10 mouse cellular contexts compared by ENCODE assay signal in genomic region chr17:33953310-33953709, GRCm38 (mm10). TPM values are rescaled to one million over a fixed set of nuclear protein-coding genes. Genes with fewer than 3 reads are reported as not detected.
DNase-seq lines count a peak whose midpoint lies in the region; ATAC-seq and TF ChIP-seq lines count a peak whose summit lies in the region.
"Had no signal": no experiment of that assay in that cellular context is flagged by ENCODE, and none has a peak within 500 bp of the region (broad histone marks: within the 10 kb centered on the region; RNA-seq: fewer than 3 reads in every experiment).

No protein-coding gene starts in this region.

- no peak for TF ChIP-seq CTCF in stomach, postnatal 0 days (IDR thresholded peaks at IDR 0.05; ENCODE audit: low read depth)

- H3K36me3 ChIP-seq in heart, embryonic 12.5 days, result peaks cover 54% of the 10 kb centered on the region
- H3K36me3 ChIP-seq in midbrain, embryonic 15.5 days (replicated peaks), result peaks cover 14% of the 10 kb centered on the region
- H3K36me3 ChIP-seq in midbrain, embryonic 11.5 days (ENCODE audit: control insufficient read depth, insufficient read depth, low read length), result peaks cover 19% of the 10 kb centered on the region
- peaks cover 69% of the 10 kb centered on the region for H3K36me3 ChIP-seq in limb, embryonic 10.5 days
- H3K36me3 ChIP-seq in stomach, postnatal 0 days (ENCODE audit: control insufficient read depth, insufficient read depth, low read length), result peaks cover 11% of the 10 kb centered on the region

- peak overlapping the region; percentile 91; the same call in 1 of the 2 replicates for H3K4me2 ChIP-seq in heart, embryonic 12.5 days
- H3K4me2 ChIP-seq in midbrain, embryonic 15.5 days, result no peak overlapping the region
- H3K4me2 ChIP-seq in midbrain, embryonic 11.5 days, result no peak overlapping the region
- 0 out of 2 replicates have a peak overlapping the region, but pooled peaks have one; percentile 1 for H3K4me2 ChIP-seq in stomach, postnatal 0 days (replicated peaks; ENCODE audit: low read depth)

- ATAC-seq in heart, embryonic 12.5 days (ENCODE audit: insufficient number of reproducible peaks, low FRiP score), result no peak
- ATAC-seq in midbrain, embryonic 15.5 days (replicated peaks), result no peak
- ATAC-seq in midbrain, embryonic 11.5 days (ENCODE audit: low FRiP score), result no peak
- no peak for ATAC-seq in stomach, postnatal 0 days (ENCODE audit: low FRiP score, low TSS enrichment)
- ATAC-seq: CD4-positive, CD25-positive, alpha-beta regulatory T cell, adult 4 months had no signal

- H3K27me3 ChIP-seq in heart, embryonic 12.5 days (replicated peaks), result no peaks in the 10 kb centered on the region
- H3K27me3 ChIP-seq in midbrain, embryonic 15.5 days (replicated peaks), result no peaks in the 10 kb centered on the region
- no peaks in the 10 kb centered on the region for H3K27me3 ChIP-seq in midbrain, embryonic 11.5 days (ENCODE audit: control insufficient read depth, insufficient read depth, low read length)
- no peaks in the 10 kb centered on the region for H3K27me3 ChIP-seq in limb, embryonic 10.5 days (ENCODE audit: low read depth, poor library complexity, severe bottlenecking)
- no peaks in the 10 kb centered on the region for H3K27me3 ChIP-seq in stomach, postnatal 0 days (ENCODE audit: control insufficient read depth, insufficient read depth, low read length)

- 75% methylated on average over 3 of the region's 3 CpGs for WGBS in heart, embryonic 12.5 days
- 78% methylated on average over 3 of the region's 3 CpGs for WGBS in midbrain, embryonic 15.5 days
- 86% methylated on average over 3 of the region's 3 CpGs for WGBS in midbrain, embryonic 11.5 days
- WGBS in limb, embryonic 10.5 days, result 77% methylated on average over 3 of the region's 3 CpGs
- WGBS in stomach, postnatal 0 days, result 71% methylated on average over 3 of the region's 3 CpGs

- H3K4me3 ChIP-seq in heart, embryonic 12.5 days, result 0 out of 2 replicates have a peak overlapping the region, but pooled peaks have one; percentile 4
- no peak overlapping the region for H3K4me3 ChIP-seq in midbrain, embryonic 15.5 days
- no peak overlapping the region for H3K4me3 ChIP-seq in midbrain, embryonic 11.5 days (ENCODE audit: low read depth, low read length)
- peak overlapping the region; percentile 99 for H3K4me3 ChIP-seq in limb, embryonic 10.5 days
- H3K4me3 ChIP-seq in stomach, postnatal 0 days (ENCODE audit: low read depth, low read length), result no peak overlapping the region

- DNase-seq in heart, adult 9 months (ENCODE audit: low spot score in 2 of 2), result no peak
- no peak for DNase-seq in midbrain, embryonic 11.5 days (ENCODE audit: low spot score, missing footprints)
- DNase-seq in limb, embryonic 10.5 days (ENCODE audit: low spot score), result no peak
- no peak for DNase-seq in stomach, postnatal 0 days (ENCODE audit: low spot score)
- no peak for DNase-seq in adrenal gland, postnatal 10 days
- DNase-seq in urinary bladder, postnatal 14 days (ENCODE audit: low spot score), result no peak
- DNase-seq: right cerebral cortex, postnatal 25 days had no signal

- H3K27ac ChIP-seq in heart, embryonic 12.5 days (ENCODE audit: poor library complexity, severe bottlenecking), result no peak overlapping the region
- peak overlapping the region; percentile 4; the same call in 1 of the 2 replicates for H3K27ac ChIP-seq in midbrain, embryonic 15.5 days
- H3K27ac ChIP-seq in midbrain, embryonic 11.5 days (ENCODE audit: low read depth, low read length), result no peak overlapping the region
- no peak overlapping the region for H3K27ac ChIP-seq in limb, embryonic 10.5 days
- peak overlapping the region; percentile 30; the same call in 1 of the 2 replicates for H3K27ac ChIP-seq in stomach, postnatal 0 days (replicated peaks)

- no peaks in the 10 kb centered on the region for H3K9me3 ChIP-seq in heart, embryonic 12.5 days (replicated peaks)
- H3K9me3 ChIP-seq in midbrain, embryonic 15.5 days, result no peaks in the 10 kb centered on the region
- H3K9me3 ChIP-seq in midbrain, embryonic 11.5 days (ENCODE audit: control insufficient read depth, low read length), result no peaks in the 10 kb centered on the region
- no peaks in the 10 kb centered on the region for H3K9me3 ChIP-seq in limb, embryonic 10.5 days (replicated peaks)
- no peaks in the 10 kb centered on the region for H3K9me3 ChIP-seq in stomach, postnatal 0 days (ENCODE audit: control insufficient read depth, low read length)

- TF ChIP-seq EP300 in stomach, postnatal 0 days (optimal IDR thresholded peaks at IDR 0.05), result no peak

- H3K9ac ChIP-seq in heart, embryonic 12.5 days, result peak overlapping the region; percentile 97; the same call in 1 of the 2 replicates
- no peak overlapping the region for H3K9ac ChIP-seq in midbrain, embryonic 15.5 days
- no peak overlapping the region; the same call in 1 of the 2 replicates for H3K9ac ChIP-seq in midbrain, embryonic 11.5 days (ENCODE audit: low read length)
- peak overlapping the region; percentile 18; the same call in 1 of the 2 replicates for H3K9ac ChIP-seq in stomach, postnatal 0 days (ENCODE audit: low read length)

- peaks cover 56% of the 10 kb centered on the region for H3K4me1 ChIP-seq in heart, embryonic 12.5 days (replicated peaks)
- H3K4me1 ChIP-seq in midbrain, embryonic 15.5 days, result peaks cover 76% of the 10 kb centered on the region
- peaks cover 44% of the 10 kb centered on the region for H3K4me1 ChIP-seq in midbrain, embryonic 11.5 days (ENCODE audit: control insufficient read depth, insufficient read depth, low read length)
- peaks cover 66% of the 10 kb centered on the region for H3K4me1 ChIP-seq in limb, embryonic 10.5 days
- H3K4me1 ChIP-seq in stomach, postnatal 0 days (replicated peaks; ENCODE audit: control insufficient read depth, insufficient read depth), result peaks cover 6% of the 10 kb centered on the region

RNA-seq across cellular contexts. Expression of gene B3galt4, which starts 2.0 kb away (rescaled TPM):
- polyA plus RNA-seq in heart, embryonic 12.5 days (2016; fragmentation: Nextera tagmentation; extraction: Ambion mirVana), result 7.2 and 7.4 TPM in 2 replicates
- polyA plus RNA-seq in midbrain, embryonic 15.5 days (2015; fragmentation: Nextera tagmentation; extraction: Ambion mirVana), result 14.9 and 15.1 TPM in 2 replicates
- 3.4 and 4.2 TPM in 2 replicates for polyA plus RNA-seq in midbrain, embryonic 11.5 days (2014; fragmentation: Nextera tagmentation; extraction: Ambion mirVana)
- polyA plus RNA-seq in limb, embryonic 10.5 days (2016; fragmentation: Nextera tagmentation; extraction: Ambion mirVana), result 2.9 and 3.9 TPM in 2 replicates
- 15.0 and 15.2 TPM in 2 replicates for polyA plus RNA-seq in stomach, postnatal 0 days (2015; fragmentation: Nextera tagmentation; extraction: Ambion mirVana)
- total RNA-seq in adrenal gland, postnatal 10 days (2021), result 1 to 10 TPM; 4.8 to 5.8 TPM

RNA-seq across cellular contexts. Expression of gene Vps52, which starts 2.3 kb away (rescaled TPM):
- 43.0 and 43.9 TPM in 2 replicates for polyA plus RNA-seq in heart, embryonic 12.5 days (2016; fragmentation: Nextera tagmentation; extraction: Ambion mirVana)
- polyA plus RNA-seq in midbrain, embryonic 15.5 days (2015; fragmentation: Nextera tagmentation; extraction: Ambion mirVana), result 80.9 and 84.4 TPM in 2 replicates
- 36.3 and 36.5 TPM in 2 replicates for polyA plus RNA-seq in midbrain, embryonic 11.5 days (2014; fragmentation: Nextera tagmentation; extraction: Ambion mirVana)
- polyA plus RNA-seq in limb, embryonic 10.5 days (2016; fragmentation: Nextera tagmentation; extraction: Ambion mirVana), result 49.8 and 50.3 TPM in 2 replicates
- 24.7 and 26.3 TPM in 2 replicates for polyA plus RNA-seq in stomach, postnatal 0 days (2015; fragmentation: Nextera tagmentation; extraction: Ambion mirVana)
- 10 to 100 TPM; 38.8 to 51.4 TPM for total RNA-seq in adrenal gland, postnatal 10 days (2021)

RNA-seq across cellular contexts. Expression of gene Rps18, which starts 2.5 kb away (rescaled TPM):
- 850 and 856 TPM in 2 replicates for polyA plus RNA-seq in heart, embryonic 12.5 days (2016; fragmentation: Nextera tagmentation; extraction: Ambion mirVana)
- polyA plus RNA-seq in midbrain, embryonic 15.5 days (2015; fragmentation: Nextera tagmentation; extraction: Ambion mirVana), result 689 and 743 TPM in 2 replicates
- polyA plus RNA-seq in midbrain, embryonic 11.5 days (2014; fragmentation: Nextera tagmentation; extraction: Ambion mirVana), result 1,159 and 1,302 TPM in 2 replicates
- 1,605 and 1,760 TPM in 2 replicates for polyA plus RNA-seq in limb, embryonic 10.5 days (2016; fragmentation: Nextera tagmentation; extraction: Ambion mirVana)
- 1,740 and 1,781 TPM in 2 replicates for polyA plus RNA-seq in stomach, postnatal 0 days (2015; fragmentation: Nextera tagmentation; extraction: Ambion mirVana)
- 100 to 1,000 TPM; 943 to 952 TPM for total RNA-seq in adrenal gland, postnatal 10 days (2021)

RNA-seq across cellular contexts. Expression of gene Wdr46, which starts 12.8 kb away (rescaled TPM):
- 25.3 and 26.5 TPM in 2 replicates for polyA plus RNA-seq in heart, embryonic 12.5 days (2016; fragmentation: Nextera tagmentation; extraction: Ambion mirVana)
- 25.9 and 26.2 TPM in 2 replicates for polyA plus RNA-seq in midbrain, embryonic 15.5 days (2015; fragmentation: Nextera tagmentation; extraction: Ambion mirVana)
- 27.4 and 28.9 TPM in 2 replicates for polyA plus RNA-seq in midbrain, embryonic 11.5 days (2014; fragmentation: Nextera tagmentation; extraction: Ambion mirVana)
- polyA plus RNA-seq in limb, embryonic 10.5 days (2016; fragmentation: Nextera tagmentation; extraction: Ambion mirVana), result 61.7 and 78.2 TPM in 2 replicates
- 17.1 and 20.2 TPM in 2 replicates for polyA plus RNA-seq in stomach, postnatal 0 days (2015; fragmentation: Nextera tagmentation; extraction: Ambion mirVana)
- 10 to 100 TPM; 28.4 to 29.7 TPM for total RNA-seq in adrenal gland, postnatal 10 days (2021)

RNA-seq across cellular contexts. Expression of gene Pfdn6, which starts 13.2 kb away (rescaled TPM):
- polyA plus RNA-seq in heart, embryonic 12.5 days (2016; fragmentation: Nextera tagmentation; extraction: Ambion mirVana), result 127 and 129 TPM in 2 replicates
- 178 TPM in 2 replicates for polyA plus RNA-seq in midbrain, embryonic 15.5 days (2015; fragmentation: Nextera tagmentation; extraction: Ambion mirVana)
- polyA plus RNA-seq in midbrain, embryonic 11.5 days (2014; fragmentation: Nextera tagmentation; extraction: Ambion mirVana), result 206 and 208 TPM in 2 replicates
- polyA plus RNA-seq in limb, embryonic 10.5 days (2016; fragmentation: Nextera tagmentation; extraction: Ambion mirVana), result 212 and 258 TPM in 2 replicates
- 92.7 and 96.8 TPM in 2 replicates for polyA plus RNA-seq in stomach, postnatal 0 days (2015; fragmentation: Nextera tagmentation; extraction: Ambion mirVana)
- total RNA-seq in adrenal gland, postnatal 10 days (2021), result 10 to 100 TPM; 81.2 to 94.9 TPM

Comparison
In these comparisons a context has a peak if more than half of its experiments do, and no peak if none do; other contexts are left out.
1. H3K27ac ChIP-seq: peak in midbrain, embryonic 15.5 days (single experiment) and stomach, postnatal 0 days (single experiment); none in heart, embryonic 12.5 days (single experiment), midbrain, embryonic 11.5 days (single experiment) and limb, embryonic 10.5 days (single experiment).
2. H3K4me2 ChIP-seq: peak in heart, embryonic 12.5 days (single experiment) and stomach, postnatal 0 days (single experiment); none in midbrain, embryonic 15.5 days (single experiment) and midbrain, embryonic 11.5 days (single experiment).
3. H3K4me3 ChIP-seq: peak in heart, embryonic 12.5 days (single experiment) and limb, embryonic 10.5 days (single experiment); none in midbrain, embryonic 15.5 days (single experiment), midbrain, embryonic 11.5 days (single experiment) and stomach, postnatal 0 days (single experiment).
4. H3K9ac ChIP-seq: peak in heart, embryonic 12.5 days (single experiment) and stomach, postnatal 0 days (single experiment); none in midbrain, embryonic 15.5 days (single experiment) and midbrain, embryonic 11.5 days (single experiment).